Mouse (Mus musculus): ENCODE results near the gene Foxp4. TPM values are rescaled to one million over a fixed set of nuclear protein-coding genes. Genes with fewer than 3 reads are reported as not detected.

The Foxp4 gene
- polyA plus RNA-seq, 1 experiment from 2014 or later = 27.4 TPM

DNA sequence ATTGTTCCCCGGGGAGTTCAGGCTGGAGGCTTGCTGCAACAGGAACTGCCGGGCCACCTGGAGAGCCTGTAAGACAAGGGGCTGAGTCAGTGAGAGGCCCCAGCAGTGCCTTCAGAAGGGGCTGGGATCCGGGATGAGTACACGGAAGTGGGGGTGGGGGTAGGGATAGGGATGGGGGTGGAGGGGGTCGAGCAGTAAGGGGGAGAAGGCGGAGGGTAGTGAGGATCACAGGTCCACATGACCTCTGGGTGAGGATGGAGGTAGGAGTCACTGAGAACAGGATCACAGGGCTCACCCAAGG lies 36.3 kb downstream of the Foxp4 start:
- Histone ChIP-seq H3K27ac (ENCODE audit: low read depth, low read length) (no peak overlapping the region), H3K9ac (ENCODE audit: low read depth, low read length) (peak overlapping the region; percentile 13; the same call in 1 of the 2 replicates), H3K4me3 (ENCODE audit: low read length) (no peak overlapping the region), H3K4me2 (ENCODE audit: low read length) (no peak overlapping the region), H3K27me3 (replicated peaks; ENCODE audit: control insufficient read depth, insufficient read depth, low read length) (peaks cover 5% of the 10 kb centered on the region; the same call in 1 of the 2 replicates), H3K36me3 (ENCODE audit: control insufficient read depth, insufficient read depth, low read length) (no peaks in the 10 kb centered on the region), H3K9me3 (ENCODE audit: control insufficient read depth, low read length) (no peaks in the 10 kb centered on the region), H3K4me1 (ENCODE audit: control insufficient read depth, insufficient read depth, low read depth, low read length) (peaks cover 11% of the 10 kb centered on the region)
- WGBS = 18% methylated on average over 6 of the region's 6 CpGs
- ATAC-seq = no peak

DNA sequence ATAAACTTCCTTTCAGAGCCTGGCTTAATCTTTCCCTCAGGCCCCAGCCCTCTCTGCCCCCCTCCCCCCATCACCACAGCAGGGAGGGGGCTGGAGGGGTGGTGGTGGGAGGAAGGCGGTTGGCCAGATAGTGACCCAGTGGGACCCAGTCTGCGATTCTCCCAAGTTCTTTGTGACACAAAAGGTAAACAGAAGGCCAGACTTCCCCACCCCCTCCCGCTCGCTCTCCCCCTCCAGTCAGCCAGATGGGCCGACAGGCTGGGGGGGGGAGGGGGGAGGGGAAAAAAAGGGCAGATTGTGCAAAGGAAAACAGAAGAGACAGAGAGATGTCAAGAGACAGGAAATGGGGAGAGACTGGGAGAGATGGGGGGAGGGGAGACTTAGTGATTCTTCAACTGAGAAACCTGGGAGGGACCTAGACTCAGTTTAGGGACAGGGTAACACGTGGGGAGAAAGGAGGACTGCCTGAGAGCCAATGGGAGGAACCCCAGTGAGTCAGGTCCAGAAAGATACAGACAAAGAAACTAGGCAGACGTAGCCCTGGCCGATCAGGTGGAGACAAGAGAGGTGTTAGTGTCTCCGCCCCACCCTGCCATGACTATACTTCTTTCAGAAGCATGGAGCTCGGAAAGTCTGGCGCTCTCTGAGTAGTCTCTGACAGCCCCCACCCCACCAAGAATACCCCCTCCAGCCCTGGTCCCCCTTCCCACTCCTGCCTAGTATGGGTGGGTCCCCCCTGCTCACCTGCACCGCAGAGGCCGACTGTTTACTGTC lies 36.9 kb downstream of the Foxp4 start:
- Histone ChIP-seq H3K9me3 (ENCODE audit: control insufficient read depth, low read length) (no peaks in the 10 kb centered on the region), H3K36me3 (ENCODE audit: control insufficient read depth, insufficient read depth, low read length) (no peaks in the 10 kb centered on the region), H3K4me3 (ENCODE audit: low read length) (no peak overlapping the region), H3K27me3 (replicated peaks; ENCODE audit: control insufficient read depth, insufficient read depth, low read length) (peaks cover 5% of the 10 kb centered on the region; the same call in 1 of the 2 replicates), H3K4me1 (ENCODE audit: control insufficient read depth, insufficient read depth, low read depth, low read length) (peaks cover 11% of the 10 kb centered on the region), H3K27ac (ENCODE audit: low read depth, low read length) (no peak overlapping the region), H3K4me2 (ENCODE audit: low read length) (no peak overlapping the region), H3K9ac (ENCODE audit: low read depth, low read length) (peak overlapping the region; percentile 13; the same call in 1 of the 2 replicates)
- ATAC-seq = peak; percentile 25; the same call in 1 of the 2 replicates
- 20% methylated on average over 13 of the region's 13 CpGs for WGBS

DNA sequence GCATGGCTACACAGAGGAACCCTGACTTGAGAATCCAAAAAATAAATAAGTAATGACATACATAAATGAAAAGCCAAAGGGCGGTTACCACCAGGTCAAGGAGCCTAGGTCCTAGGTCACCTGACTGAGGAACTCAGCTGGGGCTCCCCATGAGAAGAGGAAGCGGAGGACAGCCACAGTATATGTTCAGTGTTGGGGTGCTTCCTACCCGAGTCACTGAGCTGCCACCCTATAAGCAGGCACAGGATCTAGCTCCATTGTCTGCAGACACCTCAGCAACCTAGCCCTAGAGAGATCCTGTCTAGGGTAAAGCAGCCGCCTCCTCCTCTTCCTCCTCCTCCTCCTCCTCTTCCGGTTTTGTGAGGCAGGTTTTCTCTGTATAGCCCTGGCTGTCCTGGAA lies 41.3 kb downstream of the Foxp4 start:
- Histone ChIP-seq H3K4me2 (ENCODE audit: low read length) (no peak overlapping the region), H3K27me3 (replicated peaks; ENCODE audit: control insufficient read depth, insufficient read depth, low read length) (peaks cover 2% of the 10 kb centered on the region), H3K4me3 (ENCODE audit: low read length) (no peak overlapping the region), H3K36me3 (ENCODE audit: control insufficient read depth, insufficient read depth, low read length) (no peaks in the 10 kb centered on the region), H3K4me1 (ENCODE audit: control insufficient read depth, insufficient read depth, low read depth, low read length) (peaks cover 28% of the 10 kb centered on the region), H3K27ac (ENCODE audit: low read depth, low read length) (no peak overlapping the region), H3K9ac (ENCODE audit: low read depth, low read length) (no peak overlapping the region), H3K9me3 (ENCODE audit: control insufficient read depth, low read length) (no peaks in the 10 kb centered on the region)
- 82% methylated on average over 5 of the region's 5 CpGs for WGBS
- ATAC-seq = no peak

DNA sequence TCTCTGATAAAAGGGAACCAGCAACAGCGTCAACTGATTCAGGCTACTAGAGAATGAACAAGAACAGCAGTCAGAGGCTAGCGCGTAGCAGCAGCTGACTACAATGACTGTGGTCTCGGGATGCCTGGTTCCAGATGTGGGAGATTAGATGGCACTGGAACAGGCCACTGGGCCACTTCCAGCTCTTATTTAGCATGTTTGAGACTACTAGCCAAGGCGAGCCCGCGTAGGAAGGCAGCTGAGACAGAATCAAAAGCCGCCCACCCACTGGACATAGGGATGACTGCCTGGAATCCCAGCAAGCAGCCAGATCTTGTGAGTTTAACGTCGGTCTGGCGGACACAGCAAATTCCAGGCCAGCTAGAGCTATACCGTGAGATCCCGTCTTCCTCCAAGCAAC lies 43.1 kb downstream of the Foxp4 start:
- H3K9ac ChIP-seq (ENCODE audit: low read depth, low read length) = no peak overlapping the region
- peaks cover 2% of the 10 kb centered on the region for H3K27me3 ChIP-seq (replicated peaks; ENCODE audit: control insufficient read depth, insufficient read depth, low read length)
- WGBS = 60% methylated on average over 13 of the region's 13 CpGs
- H3K4me1 ChIP-seq (ENCODE audit: control insufficient read depth, insufficient read depth, low read depth, low read length) = peaks cover 24% of the 10 kb centered on the region
- H3K36me3 ChIP-seq (ENCODE audit: control insufficient read depth, insufficient read depth, low read length) = no peaks in the 10 kb centered on the region
- no peaks in the 10 kb centered on the region for H3K9me3 ChIP-seq (ENCODE audit: control insufficient read depth, low read length)
- no peak for ATAC-seq
- H3K4me3 ChIP-seq (ENCODE audit: low read length) = no peak overlapping the region
- H3K27ac ChIP-seq (ENCODE audit: low read depth, low read length) = no peak overlapping the region
- H3K4me2 ChIP-seq (ENCODE audit: low read length) = no peak overlapping the region

GRCm38 (mm10) chr17:47879207-47879606 lies 45.2 kb downstream of the Foxp4 start:
- ATAC-seq = peak; percentile 34
- Histone ChIP-seq H3K36me3 (ENCODE audit: control insufficient read depth, insufficient read depth, low read length) (0 out of 2 replicates have a peak, but pooled peaks cover 6% of the 10 kb centered on the region), H3K4me3 (ENCODE audit: low read length) (peak overlapping the region; percentile 46), H3K27me3 (replicated peaks; ENCODE audit: control insufficient read depth, insufficient read depth, low read length) (peaks cover 1% of the 10 kb centered on the region), H3K4me2 (ENCODE audit: low read length) (peak overlapping the region; percentile 66), H3K9ac (ENCODE audit: low read depth, low read length) (peak overlapping the region; percentile 76), H3K27ac (ENCODE audit: low read depth, low read length) (peak overlapping the region; percentile 83; the same call in 1 of the 2 replicates), H3K9me3 (ENCODE audit: control insufficient read depth, low read length) (no peaks in the 10 kb centered on the region), H3K4me1 (ENCODE audit: control insufficient read depth, insufficient read depth, low read depth, low read length) (peaks cover 25% of the 10 kb centered on the region)
- 15% methylated on average over 3 of the region's 3 CpGs for WGBS

DNA sequence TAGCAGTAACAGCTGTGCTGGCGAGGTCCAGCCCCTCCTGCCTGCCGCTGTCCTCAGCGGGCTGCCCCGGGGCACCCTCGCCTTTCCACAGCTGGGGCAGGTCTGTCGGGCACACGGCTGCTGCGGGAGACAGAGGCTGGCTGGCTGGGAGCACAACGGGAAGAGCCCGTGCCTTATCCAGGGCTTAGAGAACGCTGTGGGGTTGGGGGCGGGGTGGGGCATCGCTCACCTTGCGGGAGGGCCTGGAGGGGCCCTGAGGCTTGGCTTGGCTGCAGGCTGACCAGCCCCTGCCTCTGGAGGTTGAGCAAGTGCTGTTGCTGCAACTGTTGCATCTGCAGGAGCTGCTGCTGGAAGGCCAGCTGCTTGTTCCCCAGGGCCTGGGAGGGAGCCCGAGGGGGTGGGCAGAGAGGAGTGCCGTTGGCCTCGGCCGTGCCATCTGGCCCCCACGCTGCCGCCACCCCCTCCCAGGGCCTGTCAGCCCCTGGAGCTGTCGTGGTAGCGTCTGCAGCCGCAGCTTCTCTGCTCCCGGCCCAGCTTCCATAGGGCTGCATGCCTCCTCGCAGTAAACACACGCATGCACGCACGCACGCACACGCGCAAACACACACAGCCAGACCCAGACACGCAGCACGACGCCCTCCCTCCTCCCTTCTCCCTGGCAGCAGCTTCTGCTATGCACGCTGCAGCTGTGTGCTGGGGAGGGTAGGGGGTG lies 45.9 kb downstream of the Foxp4 start:
- H3K9ac ChIP-seq (ENCODE audit: low read depth, low read length) = peak overlapping the region; percentile 76
- H3K4me2 ChIP-seq (ENCODE audit: low read length) = peak overlapping the region; percentile 66
- H3K9me3 ChIP-seq (ENCODE audit: control insufficient read depth, low read length) = no peaks in the 10 kb centered on the region
- peak overlapping the region; percentile 83 for H3K27ac ChIP-seq (ENCODE audit: low read depth, low read length)
- no peaks in the 10 kb centered on the region; the same call in none of the 2 replicates for H3K27me3 ChIP-seq (replicated peaks; ENCODE audit: control insufficient read depth, insufficient read depth, low read length)
- H3K4me3 ChIP-seq (ENCODE audit: low read length) = peak overlapping the region; percentile 46
- WGBS = 7% methylated on average over 29 of the region's 35 CpGs
- peaks cover 25% of the 10 kb centered on the region for H3K4me1 ChIP-seq (ENCODE audit: control insufficient read depth, insufficient read depth, low read depth, low read length)
- H3K36me3 ChIP-seq (ENCODE audit: control insufficient read depth, insufficient read depth, low read length) = 0 out of 2 replicates have a peak, but pooled peaks cover 6% of the 10 kb centered on the region
- ATAC-seq = peak; percentile 77

DNA sequence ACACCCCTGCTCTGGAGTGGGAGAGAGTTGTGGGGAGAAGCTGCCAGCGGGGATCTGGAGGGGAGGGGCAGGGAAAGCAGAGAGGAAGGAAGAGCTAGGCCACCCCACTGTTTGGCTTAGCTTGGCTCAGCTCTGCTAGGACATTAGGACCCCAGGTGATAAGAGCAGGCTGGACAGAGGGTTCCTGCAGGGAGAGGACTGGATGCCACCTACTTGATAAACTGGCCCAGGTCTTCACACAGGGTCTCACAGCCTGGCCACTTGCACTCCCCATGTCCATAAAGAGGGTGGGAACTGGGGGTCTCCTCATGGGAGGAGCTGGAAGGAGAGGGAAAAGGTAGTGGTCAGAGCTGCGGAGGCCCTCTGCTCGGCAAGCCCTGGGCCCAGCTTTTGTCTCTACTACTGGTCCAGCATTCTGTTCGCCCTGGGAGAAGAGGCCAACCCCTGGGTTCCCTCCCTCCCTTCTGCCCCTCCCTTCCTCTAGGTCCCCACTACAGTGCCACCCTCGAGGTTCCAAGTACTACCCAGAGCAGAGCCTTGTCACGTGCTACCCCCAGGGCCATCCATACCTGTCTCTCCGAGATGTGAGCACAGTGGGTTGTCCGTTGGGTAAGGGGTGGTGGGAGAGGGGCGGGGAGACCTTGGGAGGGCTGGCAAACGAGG lies 46.6 kb downstream of the Foxp4 start:
- peak overlapping the region; percentile 83 for H3K27ac ChIP-seq (ENCODE audit: low read depth, low read length)
- WGBS = 18% methylated on average over 10 of the region's 10 CpGs
- peaks cover 30% of the 10 kb centered on the region for H3K4me1 ChIP-seq (ENCODE audit: control insufficient read depth, insufficient read depth, low read depth, low read length)
- ATAC-seq = peak; percentile 27
- no peaks in the 10 kb centered on the region; the same call in none of the 2 replicates for H3K27me3 ChIP-seq (replicated peaks; ENCODE audit: control insufficient read depth, insufficient read depth, low read length)
- 0 out of 2 replicates have a peak, but pooled peaks cover 6% of the 10 kb centered on the region for H3K36me3 ChIP-seq (ENCODE audit: control insufficient read depth, insufficient read depth, low read length)
- H3K4me3 ChIP-seq (ENCODE audit: low read length) = peak overlapping the region; percentile 46
- H3K9me3 ChIP-seq (ENCODE audit: control insufficient read depth, low read length) = no peaks in the 10 kb centered on the region
- peak overlapping the region; percentile 76 for H3K9ac ChIP-seq (ENCODE audit: low read depth, low read length)
- H3K4me2 ChIP-seq (ENCODE audit: low read length) = peak overlapping the region; percentile 66

GRCm38 (mm10) chr17:47876776-47877714 lies 47.4 kb downstream of the Foxp4 start:
- WGBS = 13% methylated on average over 26 of the region's 26 CpGs
- Histone ChIP-seq H3K9me3 (ENCODE audit: control insufficient read depth, low read length) (no peaks in the 10 kb centered on the region), H3K4me3 (ENCODE audit: low read length) (peak overlapping the region; percentile 46), H3K27me3 (replicated peaks; ENCODE audit: control insufficient read depth, insufficient read depth, low read length) (no peaks in the 10 kb centered on the region; the same call in none of the 2 replicates), H3K4me1 (ENCODE audit: control insufficient read depth, insufficient read depth, low read depth, low read length) (peaks cover 38% of the 10 kb centered on the region), H3K27ac (ENCODE audit: low read depth, low read length) (peak overlapping the region; percentile 83), H3K9ac (ENCODE audit: low read depth, low read length) (peak overlapping the region; percentile 76), H3K4me2 (ENCODE audit: low read length) (peak overlapping the region; percentile 66), H3K36me3 (ENCODE audit: control insufficient read depth, insufficient read depth, low read length) (0 out of 2 replicates have a peak, but pooled peaks cover 6% of the 10 kb centered on the region)
- peak; percentile 21; the same call in 1 of the 2 replicates for ATAC-seq
